Mouse (Mus musculus): ENCODE results near the gene Ier5. TPM values are rescaled to one million over a fixed set of nuclear protein-coding genes. Genes with fewer than 3 reads are reported as not detected.

Gene Ier5
- total RNA-seq, 2 experiments from 2014 or later = 45.6 to 62.4 TPM

DNA sequence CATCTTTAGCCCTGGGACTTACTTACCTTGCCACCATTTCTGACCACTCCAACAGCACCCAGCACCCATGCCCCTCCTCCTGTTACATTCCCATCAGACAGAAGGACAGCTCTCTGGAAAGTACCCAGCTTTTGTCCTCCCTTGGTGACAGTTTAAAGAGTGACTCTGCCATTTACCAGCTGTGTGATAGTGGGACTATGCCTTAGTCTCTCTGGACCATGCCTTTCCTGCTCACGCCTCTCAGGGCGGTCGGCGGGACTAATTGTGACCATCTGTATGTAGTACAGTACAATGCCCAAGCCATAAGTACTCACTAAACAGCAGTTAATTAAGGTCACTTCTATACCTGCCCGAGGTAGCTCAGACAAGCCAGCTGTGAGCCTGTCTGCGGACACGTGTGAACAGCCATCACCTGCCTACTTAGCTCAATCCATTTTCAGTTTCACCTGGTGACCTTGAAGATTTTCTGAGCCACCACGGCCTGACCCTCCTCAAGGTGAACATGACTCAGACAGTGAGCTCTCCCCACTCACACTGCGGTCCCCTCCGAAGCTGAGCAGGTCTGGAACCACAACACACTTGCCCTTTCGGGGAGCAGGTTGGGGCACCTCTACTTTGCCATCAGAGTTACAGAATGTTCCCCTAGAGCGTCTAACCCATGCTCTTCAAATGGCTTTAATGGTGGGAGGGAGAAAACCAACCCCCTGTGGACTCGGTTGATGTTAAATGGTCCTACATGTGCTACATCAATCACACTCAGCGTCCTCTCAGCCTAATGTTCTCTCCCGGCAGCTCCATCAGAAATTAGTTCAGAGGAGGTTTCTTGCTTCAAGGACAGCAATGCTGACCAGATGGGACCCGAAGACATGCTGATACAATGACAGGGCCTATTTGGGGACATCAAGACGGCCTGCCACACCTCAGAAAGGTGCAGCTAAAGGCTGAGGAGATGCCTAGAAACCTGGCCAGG lies 38.3 kb downstream of the Ier5 start:
- intact Hi-C loops (cut with DNase I) = no loop called here
- no peak for DNase-seq (ENCODE audit: low spot score in 2 of 2)

- intact Hi-C loops (cut with DNase I) = no loop called here
- DNase-seq (ENCODE audit: low spot score in 2 of 2) = no peak
Observed at GRCm38 (mm10) chr1:155060261-155060660, 39.2 kb downstream of the Ier5 start.

- DNase-seq (ENCODE audit: low spot score in 2 of 2) = peak in 1 of 2 experiments; percentile 85
- intact Hi-C loops (cut with DNase I) = no loop called here
Observed at GRCm38 (mm10) chr1:155059505-155059904, 39.9 kb downstream of the Ier5 start.

DNA sequence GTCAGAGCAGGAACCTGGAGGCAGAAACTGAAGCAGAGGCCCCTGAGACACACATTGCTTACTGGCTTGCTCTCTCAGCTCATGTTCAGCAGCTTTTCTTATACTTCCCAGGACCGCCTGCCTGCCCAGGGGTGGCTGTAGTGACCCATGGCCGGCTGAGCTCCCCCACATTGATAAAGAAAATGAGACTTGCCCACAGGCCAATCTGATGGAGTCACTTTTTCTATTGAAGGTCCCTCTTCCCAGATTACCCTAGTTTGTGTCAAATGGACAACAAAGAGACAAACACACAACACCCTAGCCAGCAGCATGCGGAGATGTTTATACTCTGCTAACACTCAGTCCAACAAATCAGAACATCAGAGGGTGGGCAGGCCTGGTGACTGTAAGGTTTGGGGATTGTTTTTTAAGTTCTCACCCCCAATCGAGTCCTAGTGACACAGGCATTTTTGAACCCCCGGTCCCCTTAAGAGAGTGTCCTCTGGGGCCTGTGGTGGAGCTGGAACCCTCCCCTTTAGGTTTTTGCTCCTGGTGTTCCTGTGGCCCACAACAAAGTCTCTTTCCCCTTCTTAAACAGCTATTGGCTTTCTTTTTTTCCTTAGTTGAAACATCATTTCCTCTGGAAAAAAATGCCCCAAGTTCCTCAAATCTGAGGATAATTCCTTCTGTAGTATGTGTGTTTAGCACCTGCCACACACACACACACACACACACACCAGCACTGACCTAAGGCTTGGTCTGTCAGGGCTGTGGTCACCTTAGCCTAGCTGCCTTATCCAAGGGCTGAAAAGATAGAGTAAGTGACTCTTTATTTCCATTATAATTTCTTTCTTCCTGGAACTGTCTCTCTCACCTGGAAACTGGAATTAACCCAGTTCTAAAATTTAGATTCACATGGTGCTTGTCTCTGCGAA lies 41.1 kb downstream of the Ier5 start:
- no peak for DNase-seq (ENCODE audit: low spot score in 2 of 2)
- intact Hi-C loops (cut with DNase I) = no loop called here

GRCm38 (mm10) chr1:155056166-155056565 lies 43.3 kb downstream of the Ier5 start:
- intact Hi-C loops (cut with DNase I) = no loop called here

DNA sequence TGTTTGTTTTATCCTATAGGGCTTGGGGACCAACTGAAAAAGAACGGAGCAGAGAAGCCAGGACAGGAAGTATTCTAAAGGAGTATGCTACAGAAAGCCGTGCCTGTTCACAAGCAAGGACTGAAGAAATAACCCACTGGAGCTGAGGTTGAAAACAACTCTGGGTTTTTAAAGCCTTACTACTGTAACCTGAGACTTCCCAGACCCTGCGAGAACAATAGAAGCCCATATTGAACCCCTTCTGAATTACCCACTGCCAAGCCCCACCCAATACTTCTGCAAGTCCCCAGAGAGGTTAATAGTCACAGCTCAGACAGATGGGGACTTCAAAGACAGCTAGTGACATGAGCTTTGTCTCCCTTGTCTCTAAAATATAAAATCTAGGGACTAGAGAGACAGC lies 44.4 kb downstream of the Ier5 start:
- no peak for DNase-seq (ENCODE audit: low spot score in 2 of 2)
- intact Hi-C loops (cut with DNase I) = no loop called here

More at GRCm38 (mm10) chr1:155056166-155056565, 43.3 kb downstream of the Ier5 start:
- DNase-seq (ENCODE audit: low spot score in 2 of 2) = no peak

DNA sequence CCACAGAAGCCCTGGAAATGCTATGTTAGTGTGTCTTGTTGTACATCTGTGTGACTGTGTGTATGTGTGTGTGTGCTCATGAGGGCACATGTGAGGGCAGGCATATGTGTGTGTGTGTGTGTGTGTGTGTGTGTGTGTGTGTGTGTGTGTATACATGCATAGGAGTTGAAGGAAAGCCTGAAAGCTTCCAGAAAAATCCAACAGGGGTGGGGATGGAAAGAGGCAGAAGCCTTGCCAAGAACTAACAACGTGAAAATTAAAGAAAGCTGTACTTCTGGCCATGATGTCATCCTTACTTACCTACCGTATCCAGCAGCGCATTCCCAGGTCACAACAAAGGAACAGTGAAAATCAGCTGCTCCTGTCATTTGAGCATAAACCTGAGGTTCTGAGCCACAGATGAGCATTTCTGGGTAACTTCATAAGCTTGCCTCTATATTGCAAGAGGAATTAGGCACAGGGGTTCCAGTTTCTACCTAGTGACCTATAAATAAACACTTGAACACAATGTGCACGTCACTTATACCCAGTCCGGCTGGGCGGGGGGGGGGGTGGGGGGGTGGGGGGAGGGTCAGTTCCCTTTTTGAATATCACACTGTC lies 45.0 kb downstream of the Ier5 start:
- intact Hi-C loops (cut with DNase I) = no loop called here

DNA sequence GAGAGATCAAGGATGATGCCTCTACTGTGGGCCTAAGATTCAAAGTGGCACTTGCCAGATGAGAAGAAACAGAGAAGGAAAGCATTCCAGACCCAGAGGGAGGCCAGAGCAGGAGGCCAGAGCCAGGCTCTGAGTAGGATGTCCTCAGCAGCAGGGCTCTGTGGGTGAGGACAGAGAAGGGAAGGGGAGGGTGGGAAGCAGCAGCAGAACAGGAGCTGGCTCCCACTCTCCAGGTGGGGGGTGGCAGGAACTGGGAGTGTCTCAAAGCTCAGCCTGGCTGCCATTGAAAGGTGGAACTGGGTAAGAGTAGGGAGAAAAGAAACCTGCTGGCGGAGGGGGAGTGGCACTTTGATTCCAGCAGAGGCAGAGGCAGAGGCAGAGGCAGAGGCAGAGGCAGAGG lies 46.1 kb downstream of the Ier5 start:
- intact Hi-C loops (cut with DNase I) = no loop called here
- peak in 1 of 2 experiments; percentile 59 for DNase-seq (ENCODE audit: low spot score in 2 of 2)

More for the DNA sequence above, 45.0 kb downstream of the Ier5 start:
- DNase-seq (ENCODE audit: low spot score in 2 of 2) = no peak

GRCm38 (mm10) chr1:155052761-155053166 lies 46.7 kb downstream of the Ier5 start:
- no peak for DNase-seq (ENCODE audit: low spot score in 2 of 2)
- intact Hi-C loops (cut with DNase I) = no loop called here

DNA sequence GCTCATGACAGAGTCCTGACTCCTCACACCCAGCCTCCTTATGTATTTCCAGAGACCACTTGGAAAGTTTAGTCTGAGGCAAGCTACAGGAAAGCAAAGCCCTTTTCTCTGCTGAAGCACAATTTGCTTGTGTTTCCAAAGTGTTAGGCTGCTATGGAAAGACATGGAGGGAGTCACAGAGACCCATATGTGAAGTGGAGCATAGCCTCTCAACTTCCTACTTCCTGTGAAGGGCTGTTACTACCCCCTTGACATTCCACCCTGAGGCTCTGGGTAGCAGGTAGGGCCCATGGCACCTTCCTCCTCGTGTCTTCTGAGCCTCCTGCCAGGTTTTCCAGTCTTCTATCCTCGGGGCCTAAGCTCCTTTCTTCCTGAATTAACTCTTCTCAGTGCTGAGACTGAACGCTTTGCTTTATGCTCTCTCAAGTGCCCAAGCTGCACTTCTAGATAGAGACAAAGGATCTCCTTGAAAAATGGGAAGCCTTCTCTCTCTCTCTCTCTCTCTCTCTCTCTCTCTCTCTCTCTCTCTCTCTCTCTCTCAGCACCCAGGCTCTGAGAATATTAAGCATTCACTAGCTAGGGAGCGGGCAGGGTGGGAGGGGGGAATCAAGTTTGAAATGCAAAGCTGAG lies 47.2 kb downstream of the Ier5 start:
- intact Hi-C loops (cut with DNase I) = no loop called here
- no peak for DNase-seq (ENCODE audit: low spot score in 2 of 2)

DNA sequence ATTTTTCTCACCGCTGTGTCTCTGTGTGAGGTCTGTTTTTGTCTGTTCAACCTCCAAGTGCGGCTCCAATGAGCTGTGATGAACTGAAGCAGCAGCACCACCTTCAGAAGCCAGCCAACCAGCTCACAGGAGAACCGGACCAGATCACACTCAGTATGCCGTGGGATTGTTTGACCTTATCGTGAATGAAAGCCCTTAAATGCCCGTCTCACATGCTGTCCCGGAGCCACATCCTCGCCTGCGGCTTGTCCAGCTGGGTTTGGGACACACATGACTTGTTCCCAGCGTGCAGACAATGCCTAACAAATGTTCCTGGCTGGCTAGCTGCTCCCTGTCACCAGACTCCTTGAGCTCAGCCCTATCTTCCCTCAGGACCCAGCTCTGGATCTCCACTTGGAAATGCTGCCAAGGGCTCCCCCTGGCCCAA lies 47.7 kb downstream of the Ier5 start:
- no peak for DNase-seq (ENCODE audit: low spot score in 2 of 2)
- intact Hi-C loops (cut with DNase I) = loop anchor here (1.0 to 2.0 kb wide), 3 partner anchors 22 to 229 kb away; no protein-coding TSS in a partner anchor

DNA sequence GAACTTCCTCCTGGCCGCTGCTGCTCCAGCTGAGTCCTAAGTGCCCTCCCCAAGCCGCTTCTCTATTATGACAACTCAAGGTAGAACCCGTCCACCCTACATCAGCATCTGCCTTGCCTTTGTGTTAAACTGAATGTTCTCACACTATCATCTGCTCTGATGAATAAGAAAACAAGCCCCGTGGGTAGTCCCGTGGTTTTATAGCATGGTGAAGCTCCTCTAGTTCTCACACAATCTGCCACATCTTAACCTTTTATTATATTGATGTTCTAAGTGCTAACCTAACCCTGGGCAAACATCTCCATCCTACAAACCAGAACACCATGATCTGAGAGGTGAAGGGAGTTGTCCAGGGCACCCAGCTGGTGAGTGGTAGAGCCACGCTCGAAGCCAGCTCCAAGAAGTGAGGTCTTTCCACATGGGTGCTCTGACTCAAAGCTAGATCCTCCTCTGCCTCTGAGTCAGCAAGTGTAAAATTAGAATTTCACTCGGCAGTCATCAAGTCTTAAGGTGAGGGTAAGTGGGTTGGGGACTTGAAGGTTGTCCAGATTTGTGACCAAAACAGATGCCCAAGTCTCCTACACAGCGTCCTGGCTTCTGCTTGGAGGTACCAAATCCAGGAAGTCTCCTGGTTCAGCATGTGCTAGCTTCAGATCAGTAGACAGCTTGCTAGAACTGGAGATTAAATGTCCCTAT lies 48.4 kb downstream of the Ier5 start:
- peak; percentile 55 to 95 for DNase-seq (ENCODE audit: low spot score in 2 of 2)
- intact Hi-C loops (cut with DNase I) = loop anchor here (1.0 to 2.0 kb wide), 3 partner anchors 22 to 230 kb away; no protein-coding TSS in a partner anchor

DNA sequence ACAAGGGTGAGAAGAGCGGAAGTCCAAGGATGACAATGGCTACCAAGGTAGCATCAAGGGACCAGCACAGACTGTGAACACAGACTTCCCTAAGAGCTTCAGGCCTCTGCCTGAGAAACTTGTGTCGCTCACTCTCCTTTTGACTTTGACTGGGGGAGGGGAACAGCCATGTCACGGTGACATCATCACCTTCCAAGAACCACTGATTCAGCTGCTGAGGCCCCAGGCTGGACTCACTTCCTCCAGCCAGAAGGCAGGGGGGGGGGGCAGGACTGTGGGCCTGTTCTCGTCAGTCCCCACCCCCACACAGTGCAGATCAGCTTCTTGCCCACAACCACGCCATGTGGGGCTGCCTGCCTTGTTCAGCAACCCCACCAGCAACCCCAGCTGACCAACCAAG lies 49.3 kb downstream of the Ier5 start:
- peak in 1 of 2 experiments; percentile 70 for DNase-seq (ENCODE audit: low spot score in 2 of 2)
- intact Hi-C loops (cut with DNase I) = loop anchor here (2.0 kb wide), 1 partner anchor 231 kb away; no protein-coding TSS in a partner anchor

GRCm38 (mm10) chr1:155048947-155049346 lies 50.5 kb downstream of the Ier5 start:
- DNase-seq (ENCODE audit: low spot score in 2 of 2) = peak; percentile 92 to 93
- intact Hi-C loops (cut with DNase I) = loop anchor here (1.0 kb wide), 3 partner anchors 50 to 169 kb away; partner anchors contain the start of gene Ier5

Other genes with a start within 250 kb of the Ier5 start
- gene Cacna1e, start 215.1 kb downstream of the Ier5 start, total RNA-seq (2021) = 100 to 1,000 TPM; 158 to 175 TPM
- 1 to 10 TPM; 2.2 to 2.5 TPM for gene Mr1, start 47.2 kb upstream of the Ier5 start, total RNA-seq (2021)
- gene Stx6, start 59.1 kb upstream of the Ier5 start, total RNA-seq (2021) = 100 to 1,000 TPM; 110 to 115 TPM
- 1 to 10 TPM; 9.5 to 9.7 TPM for gene BC034090, start 144.8 kb upstream of the Ier5 start, total RNA-seq (2021)